Mouse (Mus musculus) spleen, adult 2 months (tissue): Measurements from ENCODE around the gene Efcab9.

Source experiments
- CTCF ChIP-seq: fragments of 200-500 bp; IDR thresholded peaks from 2 replicates; pipeline ENCODE4 v1.5.1; 2011; ENCODE audit warnings: mild to moderate bottlenecking, inconsistent platforms; ENCODE audit not compliant: insufficient read depth, insufficient read length, insufficient replicate concordance; ENCODE audit errors: extremely low read depth
- POLR2A ChIP-seq: fragments of 200-500 bp; IDR thresholded peaks from 2 replicates; pipeline ENCODE4 v1.6.1; 2011; ENCODE audit warnings: low read depth, low read length, inconsistent platforms

GRCm38 (mm10) chr11:32539717-32540116, 7.8 kb upstream of the Efcab9 start:
- TF ChIP-seq CTCF (no peak), POLR2A (no peak)
